Mouse (Mus musculus) c-Kit-positive CD71-positive TER-119-negative erythroid progenitor cells, embryonic 14.5 days (primary cell): ENCODE measurements around the gene Tfap2e.

Experiments used
- DNase-seq: peaks from one replicate; pipeline ENCODE4 v3.0.0-alpha.2; 2013; ENCODE audit warnings: low read depth

The Tfap2e gene

DNA sequence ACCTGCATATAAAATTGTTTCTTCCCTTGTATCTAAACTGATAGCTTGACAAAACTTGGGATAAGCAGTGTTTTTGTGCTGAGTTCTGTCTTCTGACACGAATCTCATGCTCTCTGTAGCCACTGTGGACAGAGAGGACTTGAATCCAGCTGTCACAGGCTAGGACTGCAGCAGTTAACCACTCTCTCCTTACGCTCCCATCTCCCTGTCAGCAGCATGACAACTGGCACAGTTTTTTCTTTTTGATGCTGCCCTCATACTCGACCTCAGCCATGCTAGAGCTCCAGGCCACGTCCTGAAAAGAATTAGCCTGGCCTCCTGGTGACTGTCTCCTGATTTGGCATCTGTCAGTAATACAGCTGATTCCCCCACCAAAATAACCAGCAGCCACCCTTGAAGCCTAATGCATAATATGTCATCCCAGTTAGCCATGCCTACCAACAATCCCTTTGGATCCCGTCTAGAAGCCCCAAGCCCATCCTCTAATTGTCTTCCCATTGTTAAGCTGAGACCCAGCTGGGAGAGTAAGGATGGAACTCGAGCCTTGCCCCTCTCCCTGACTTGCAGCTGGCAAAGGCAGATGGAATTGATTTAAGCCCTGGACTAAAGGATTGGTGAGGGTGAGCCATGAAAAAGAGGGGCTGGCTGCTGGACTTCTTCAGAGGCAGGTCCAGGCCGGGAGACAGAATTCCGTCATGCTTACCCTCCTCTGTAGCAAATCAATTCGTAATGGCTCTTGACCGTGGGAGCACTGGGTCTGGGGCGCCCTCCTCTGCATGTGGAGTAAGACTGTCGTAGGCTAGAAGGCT lies 29.2 kb downstream of the Tfap2e start:
- no peak for DNase-seq

DNA sequence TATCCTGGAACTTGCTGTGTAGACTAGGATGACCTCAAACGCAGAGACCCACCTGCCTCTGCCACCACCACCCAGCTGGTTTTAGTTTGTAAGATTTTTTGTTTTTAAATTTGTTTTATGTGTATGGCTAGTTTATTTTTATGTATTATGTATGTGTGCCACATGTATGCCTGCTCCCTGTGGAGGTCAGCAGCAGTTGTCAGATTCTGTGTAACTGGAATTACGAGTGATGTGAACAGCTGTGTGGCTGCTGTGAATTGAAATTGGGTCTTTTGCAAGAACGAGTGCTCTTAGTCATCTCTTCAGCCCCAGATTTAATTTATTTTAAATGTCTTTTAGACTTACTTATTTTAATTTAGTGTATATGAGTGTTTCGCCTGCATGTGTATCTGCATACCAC lies 39.1 kb downstream of the Tfap2e start:
- no peak for DNase-seq

DNA sequence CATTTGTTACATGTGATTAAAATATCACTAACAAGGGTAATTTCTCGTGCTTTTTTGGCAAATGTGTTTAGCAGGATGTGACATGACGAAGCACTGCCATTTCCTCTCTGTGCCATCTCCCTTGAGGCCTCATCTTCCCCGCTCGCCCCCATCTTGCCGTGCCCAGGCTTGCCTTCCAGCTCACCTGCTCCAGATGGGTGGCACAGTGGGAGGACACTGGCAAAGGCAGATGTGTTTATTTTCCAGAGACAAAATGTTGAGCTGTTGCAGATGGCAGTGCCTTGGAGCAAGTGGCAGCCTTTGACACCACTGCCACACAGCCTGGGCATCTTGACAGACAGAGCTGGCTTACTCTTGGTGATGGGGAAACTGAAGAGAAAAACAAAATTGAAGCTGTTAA lies 43.0 kb downstream of the Tfap2e start:
- no peak for DNase-seq

DNA sequence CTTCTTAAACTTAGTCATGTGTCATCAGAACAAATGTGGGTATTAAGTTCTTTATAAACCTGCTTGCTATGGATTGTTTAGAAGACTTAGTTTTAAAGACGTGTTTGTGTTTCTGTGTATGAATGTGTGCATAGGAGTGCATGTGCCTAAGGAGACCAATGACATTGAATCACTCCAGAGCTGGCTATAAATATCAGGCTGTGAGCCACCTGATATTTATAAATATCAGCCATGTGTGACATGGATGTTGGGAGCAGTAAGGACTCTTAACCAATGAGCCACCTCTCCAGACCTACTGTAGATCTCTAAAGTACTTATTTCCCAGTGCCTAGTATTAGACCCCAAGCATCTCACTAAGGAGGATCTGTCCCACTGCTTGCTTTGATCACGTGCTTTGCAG lies 46.6 kb downstream of the Tfap2e start:
- DNase-seq: no peak

DNA sequence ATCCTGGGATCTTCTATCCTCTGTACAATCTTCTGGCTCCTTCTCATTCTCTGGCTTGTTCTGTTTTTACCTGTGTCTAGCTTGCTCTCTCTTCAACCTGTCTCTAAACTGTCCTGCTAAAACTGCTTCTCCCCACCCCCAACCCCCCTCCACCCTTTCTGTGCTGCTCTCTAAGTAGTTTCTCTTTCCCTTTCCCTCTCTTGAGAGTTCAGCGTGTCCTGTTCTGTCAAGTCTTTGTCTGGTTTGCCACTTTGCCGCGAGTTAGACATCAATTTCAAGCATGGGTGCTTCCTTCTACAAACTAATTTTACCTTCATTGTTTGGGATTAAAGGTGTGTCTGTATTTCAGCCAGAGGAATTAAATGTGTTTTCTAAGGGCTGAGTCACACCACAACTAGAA lies 53.0 kb downstream of the Tfap2e start:
- DNase-seq: no peak

DNA sequence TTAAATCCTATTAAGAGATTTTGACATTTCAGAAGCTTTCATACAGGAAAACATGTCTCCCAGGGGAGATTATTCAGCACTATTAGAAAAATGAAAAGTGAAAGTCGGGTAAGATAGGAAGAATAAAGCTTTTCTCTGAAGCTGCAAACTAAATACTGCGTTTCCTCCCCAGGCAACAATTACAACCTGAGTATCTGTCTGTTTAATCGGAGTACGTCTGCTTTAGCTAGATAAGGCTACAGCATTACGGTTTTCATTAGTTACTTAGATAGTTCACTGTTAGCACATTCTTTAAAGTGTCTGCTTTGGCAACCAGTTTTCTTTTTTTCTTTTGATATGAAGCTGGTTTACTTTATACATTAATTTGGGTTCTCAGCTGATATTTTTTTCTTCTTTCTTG lies 53.7 kb downstream of the Tfap2e start:
- DNase-seq: peak; percentile 66

DNA sequence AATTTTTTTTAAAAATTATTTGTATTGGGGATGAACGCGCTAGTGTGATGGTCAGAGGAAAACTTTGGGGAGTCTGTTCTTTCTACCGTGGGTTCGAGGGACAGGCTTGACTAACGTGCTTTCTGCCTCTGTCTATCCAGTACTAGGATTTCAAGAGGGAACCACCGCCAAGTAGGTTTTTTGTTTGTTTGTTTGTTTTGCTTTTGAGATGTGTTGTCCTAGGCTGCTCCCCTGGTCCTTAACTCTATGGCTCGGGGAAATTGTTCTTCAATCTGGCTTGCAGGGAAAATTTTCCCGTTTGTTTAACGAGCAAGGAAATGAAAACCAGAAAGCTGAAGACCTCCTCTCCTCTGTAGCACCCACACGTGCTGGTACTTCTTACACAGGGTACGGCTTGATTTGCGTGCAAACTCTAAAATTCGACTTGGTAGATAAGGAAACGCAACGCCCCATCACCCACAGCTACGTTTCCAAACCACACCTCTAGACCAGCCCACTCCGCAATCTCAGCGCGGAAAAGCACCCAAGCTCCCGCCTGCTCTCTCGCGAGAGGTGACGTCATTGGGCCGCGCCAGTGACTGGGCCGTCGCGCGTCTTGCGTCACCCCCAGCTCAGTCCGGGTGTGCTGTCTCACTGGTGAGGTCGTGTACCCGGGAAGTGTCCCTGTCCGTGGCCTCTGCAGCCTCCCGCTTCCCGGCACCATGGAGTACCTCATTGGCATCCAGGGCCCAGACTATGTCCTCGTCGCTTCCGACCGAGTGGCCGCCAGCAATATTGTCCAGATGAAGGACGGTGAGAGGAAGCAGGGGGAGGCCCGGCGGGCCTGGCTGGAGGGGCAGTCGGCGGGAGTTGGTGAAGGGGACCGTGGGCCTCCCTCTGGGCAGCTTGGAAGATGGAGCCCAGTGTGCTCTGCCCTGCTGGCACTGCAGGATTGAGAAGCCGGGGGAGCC lies 58.7 kb downstream of the Tfap2e start, which contains the start of gene Psmb2:
TSS of gene Psmb2 (plus strand) at position 577 of the 950 bp plus-strand sequence.
- peak; percentile 98 for DNase-seq

DNA sequence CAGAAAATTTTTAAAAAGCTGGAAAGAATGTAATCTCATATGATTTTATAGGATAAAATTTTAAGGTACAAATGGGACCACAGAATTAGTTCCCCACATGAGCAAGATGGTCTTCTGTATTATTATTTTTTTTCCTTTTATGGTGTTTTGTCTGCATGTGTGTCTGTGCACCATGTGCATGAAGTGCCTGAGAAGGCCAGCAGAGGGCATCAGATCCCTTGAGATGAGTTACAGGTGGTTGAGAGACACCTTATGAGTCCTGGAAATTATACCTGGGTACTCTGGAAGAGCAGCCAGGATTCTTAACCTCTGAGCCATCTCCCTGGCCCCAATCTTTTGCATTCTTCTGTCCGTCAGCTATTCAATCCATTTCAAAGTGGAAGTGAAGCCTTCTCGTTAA lies 69.0 kb downstream of the Tfap2e start:
- no peak for DNase-seq
